Mouse (Mus musculus) heart, postnatal 14 days (tissue): Measurements from ENCODE around the gene Nox4. TPM values are rescaled to one million over a fixed set of nuclear protein-coding genes. Genes with fewer than 3 reads are reported as not detected.

Experiments used
- DNase-seq, 2 experiments: peaks; one replicate each; pipeline ENCODE4 v3.0.0; 2021 to 2022
- intact Hi-C: fragments of 180-260 bp; cut with DNase I; formaldehyde crosslinking; loops from one replicate; pipeline ENCODE4 v1.15.1; 2025
- total RNA-seq, 2 experiments: library from RNA; stranded (reverse); gene quantifications; 2 replicates each; pipeline ENCODE4 v1.2.3; 2021

The Nox4 gene
- total RNA-seq, 2 experiments from 2014 or later = 1.1 to 1.4 TPM

DNA sequence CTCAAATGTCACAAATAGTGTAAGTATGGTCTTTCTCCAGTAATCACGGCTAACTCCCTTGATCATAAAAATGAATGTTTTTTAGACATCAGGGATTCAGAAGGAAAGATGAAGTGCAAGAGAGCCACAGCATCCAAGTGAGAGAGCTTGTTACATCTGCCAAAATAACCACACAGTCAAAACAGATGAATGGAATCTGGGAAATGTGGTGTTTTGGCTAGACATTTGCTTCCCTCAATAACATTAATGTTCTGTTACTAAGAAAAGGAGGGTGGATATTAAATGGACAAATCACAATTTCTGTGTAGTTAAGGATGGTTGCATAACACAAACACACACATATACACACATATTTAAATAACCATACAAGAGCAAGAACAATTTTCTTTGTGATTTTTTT lies 123.2 kb downstream of the Nox4 start:
- no peak for DNase-seq

GRCm38 (mm10) chr7:87370789-87371188 lies 124.9 kb downstream of the Nox4 start:
- intact Hi-C loops = no loop called here
- DNase-seq = no peak

More for the DNA sequence above, 123.2 kb downstream of the Nox4 start:
- intact Hi-C loops = no loop called here

GRCm38 (mm10) chr7:87371316-87371715 lies 125.4 kb downstream of the Nox4 start:
- no peak for DNase-seq
- intact Hi-C loops = no loop called here

- intact Hi-C loops = no loop called here
- DNase-seq = no peak
Observed at GRCm38 (mm10) chr7:87374322-87374721, 128.4 kb downstream of the Nox4 start.

- intact Hi-C loops = no loop called here
Observed at GRCm38 (mm10) chr7:87374935-87375334, 129.0 kb downstream of the Nox4 start.

GRCm38 (mm10) chr7:87397023-87397422 lies 151.1 kb downstream of the Nox4 start:
- DNase-seq = no peak
- intact Hi-C loops = no loop called here

More at GRCm38 (mm10) chr7:87374935-87375334, 129.0 kb downstream of the Nox4 start:
- DNase-seq = no peak

DNA sequence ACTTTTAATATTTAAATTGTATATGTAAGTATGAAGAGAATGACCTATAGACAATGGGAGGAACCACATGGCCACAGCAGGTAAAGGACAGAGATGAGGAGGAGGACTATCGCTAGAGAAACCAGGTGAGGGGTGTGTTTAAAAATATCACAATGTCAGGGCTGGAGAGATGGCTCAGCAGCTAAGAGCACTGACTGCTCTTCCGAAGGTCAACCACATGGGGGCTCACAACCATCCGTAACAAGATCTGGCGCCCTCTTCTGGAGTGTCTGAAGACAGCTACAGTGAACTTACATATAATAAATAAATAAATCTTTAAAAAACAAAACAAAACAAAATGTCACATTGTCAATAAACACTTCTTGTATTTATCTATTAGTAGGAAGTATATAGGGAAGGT lies 165.5 kb downstream of the Nox4 start:
- intact Hi-C loops = loop anchor here (5.0 kb wide), 1 partner anchor 299 kb away; no protein-coding TSS in a partner anchor
- DNase-seq = peak; percentile 2 to 7

DNA sequence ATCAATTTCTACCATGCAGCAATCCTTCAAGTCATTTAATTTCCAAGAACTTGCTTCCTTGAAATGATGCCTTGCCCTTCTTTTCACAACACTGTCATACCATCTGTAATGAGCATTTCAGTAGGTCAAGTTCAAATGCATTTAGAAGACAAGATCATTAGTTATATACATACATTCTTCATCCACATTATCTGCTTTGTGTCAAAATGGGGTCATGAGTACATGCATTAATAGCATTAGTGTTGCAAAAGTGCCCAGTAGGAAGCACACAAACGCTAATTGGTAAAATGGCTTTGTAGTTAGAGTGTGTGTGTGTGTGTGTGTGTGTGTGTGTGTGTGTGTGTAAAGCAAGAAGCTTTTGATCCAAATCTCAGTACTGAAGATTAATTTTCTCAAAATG lies 167.4 kb downstream of the Nox4 start:
- no peak for DNase-seq
- intact Hi-C loops = loop anchor here (5.0 kb wide), 1 partner anchor 301 kb away; no protein-coding TSS in a partner anchor

Other genes starting within 250 kb of the Nox4 start
- gene Vmn2r79, start 250.0 kb upstream of the Nox4 start, total RNA-seq = not detected
- gene Tyr, start 247.4 kb downstream of the Nox4 start, total RNA-seq = under 1 TPM in 1 of 2 experiments, not detected in 1; 0.22 TPM